Mouse (Mus musculus) testis, adult 2 months (tissue): ENCODE measurements at regions not wholly inside any gene's neighbourhood (a gene's known extent, or its start where the extent isn't known, plus 50 kb on each side); places are given as distances from the start of the nearest gene placed in this dataset.

Experiments used
- CTCF ChIP-seq: fragments of 200-500 bp; IDR thresholded peaks from 2 replicates; pipeline ENCODE4 v1.5.1; 2012; ENCODE audit warnings: low read depth, mild to moderate bottlenecking, inconsistent platforms, low read length, moderate library complexity; ENCODE audit not compliant: control insufficient read depth, insufficient read depth, insufficient replicate concordance
- POLR2A ChIP-seq: fragments of 200-500 bp; IDR thresholded peaks from 2 replicates; pipeline ENCODE4 v1.6.1; 2012; ENCODE audit warnings: low read depth, mild to moderate bottlenecking, inconsistent platforms, low read length, moderate library complexity; ENCODE audit not compliant: control insufficient read depth

GRCm38 (mm10) chr2:159997395-159997794 is 336.6 kb downstream of the Gm826 start:
- TF ChIP-seq CTCF: no peak
- no peak for TF ChIP-seq POLR2A
